Mouse (Mus musculus) left cerebral cortex, postnatal 25 days (tissue): ENCODE measurements around the gene Ccdc85c. TPM values are rescaled to one million over a fixed set of nuclear protein-coding genes. Genes with fewer than 3 reads are reported as not detected.

ENCODE experiments used
- DNase-seq, 2 experiments: peaks; one replicate each; pipeline ENCODE4 v3.0.0; 2022; ENCODE audit warnings: low spot score in 2 of 2, mixed read lengths in 1 of 2
- intact Hi-C: fragments of 180-260 bp; cut with DNase I; formaldehyde crosslinking; loops from one replicate; pipeline ENCODE4 v1.15.1; 2025
- total RNA-seq, 2 experiments: library from RNA; stranded (reverse); gene quantifications; 2 replicates each; pipeline ENCODE4 v1.2.3; 2021

The Ccdc85c gene
- total RNA-seq, 2 experiments from 2014 or later, result 74.7 to 76.9 TPM

GRCm38 (mm10) chr12:108204978-108205377 is 70.2 kb downstream of the Ccdc85c start:
- DNase-seq, result no peak
- intact Hi-C loops, result loop anchor here (5.0 to 10.0 kb wide), 3 partner anchors 132 to 330 kb away; no protein-coding TSS in a partner anchor

- no peak for DNase-seq
- intact Hi-C loops, result loop anchor here (10.0 kb wide), 1 partner anchor 331 kb away; no protein-coding TSS in a partner anchor
Measured at GRCm38 (mm10) chr12:108203895-108204294, 71.3 kb downstream of the Ccdc85c start.

GRCm38 (mm10) chr12:108200094-108200493 is 75.1 kb downstream of the Ccdc85c start:
- intact Hi-C loops, result loop anchor here (10.0 kb wide), 1 partner anchor 335 kb away; no protein-coding TSS in a partner anchor
- DNase-seq, result no peak

GRCm38 (mm10) chr12:108198447-108198846 is 76.8 kb downstream of the Ccdc85c start:
- intact Hi-C loops, result no loop called here
- no peak for DNase-seq

- intact Hi-C loops, result no loop called here
- no peak for DNase-seq
Measured at GRCm38 (mm10) chr12:108195761-108196160, 79.5 kb downstream of the Ccdc85c start.

GRCm38 (mm10) chr12:108193878-108194277 is 81.3 kb downstream of the Ccdc85c start:
- DNase-seq, result peak in 1 of 2 experiments; percentile 70
- intact Hi-C loops, result no loop called here

- DNase-seq, result no peak
- intact Hi-C loops, result no loop called here
Measured at GRCm38 (mm10) chr12:108187541-108188091, 87.6 kb downstream of the Ccdc85c start.

- intact Hi-C loops, result no loop called here
- no peak for DNase-seq
Measured at GRCm38 (mm10) chr12:108181716-108182115, 93.5 kb downstream of the Ccdc85c start.

- intact Hi-C loops, result no loop called here
- peak; percentile 99 to 100 for DNase-seq
Measured at GRCm38 (mm10) chr12:108179321-108180266, 95.6 kb downstream of the Ccdc85c start, which contains the start of gene Ccnk. TSS of gene Ccnk (plus strand) at chr12:108179579.

- intact Hi-C loops, result no loop called here
- no peak for DNase-seq
Measured at GRCm38 (mm10) chr12:108179246-108179320, 96.1 kb downstream of the Ccdc85c start, which contains the start of gene Setd3. TSS of gene Setd3 (minus strand) at chr12:108179314.

- intact Hi-C loops, result no loop called here
- peak; percentile 67 to 76 for DNase-seq
Measured at GRCm38 (mm10) chr12:108178331-108179245, 96.6 kb downstream of the Ccdc85c start.

- DNase-seq, result no peak
- intact Hi-C loops, result no loop called here
Measured at GRCm38 (mm10) chr12:108176366-108176765, 98.9 kb downstream of the Ccdc85c start.

GRCm38 (mm10) chr12:108174606-108175505 is 100.4 kb downstream of the Ccdc85c start:
- intact Hi-C loops, result no loop called here
- DNase-seq, result no peak

- no peak for DNase-seq
- intact Hi-C loops, result no loop called here
Measured at GRCm38 (mm10) chr12:108172639-108173038, 102.6 kb downstream of the Ccdc85c start.

GRCm38 (mm10) chr12:108171336-108171735 is 103.9 kb downstream of the Ccdc85c start:
- DNase-seq, result no peak
- intact Hi-C loops, result no loop called here

- DNase-seq, result no peak
- intact Hi-C loops, result no loop called here
Measured at GRCm38 (mm10) chr12:108170467-108170866, 104.8 kb downstream of the Ccdc85c start.

- intact Hi-C loops, result no loop called here
- DNase-seq, result no peak
Measured at GRCm38 (mm10) chr12:108168909-108169308, 106.3 kb downstream of the Ccdc85c start.

- intact Hi-C loops, result no loop called here
- DNase-seq, result no peak
Measured at GRCm38 (mm10) chr12:108163706-108164105, 111.5 kb downstream of the Ccdc85c start.

GRCm38 (mm10) chr12:108162036-108162435 is 113.2 kb downstream of the Ccdc85c start:
- intact Hi-C loops, result no loop called here
- peak; percentile 19 to 30 for DNase-seq
